Mouse (Mus musculus) stomach, postnatal 0 days (tissue): ENCODE measurements around the gene Vps50.

ENCODE experiments used
- CTCF ChIP-seq: IDR thresholded peaks from 2 replicates; pipeline ENCODE4 v1.5.1; 2016; ENCODE audit warnings: antibody characterized with exemption, low read depth, mild to moderate bottlenecking, moderate library complexity
- EP300 ChIP-seq: optimal IDR thresholded peaks from 2 replicates; pipeline ENCODE3; 2016; ENCODE audit warnings: antibody characterized with exemption

- TF ChIP-seq EP300 (no peak), CTCF (no peak)
Measured at GRCm38 (mm10) chr6:3485133-3485532, 13.0 kb upstream of the Vps50 start.
